Mouse (Mus musculus) 3T3-L1 (cell line): ENCODE measurements around the gene Btbd16.

ENCODE experiments used
- DNase-seq: peaks from one replicate; pipeline ENCODE4 v3.0.0-alpha.2; 2015; ENCODE audit warnings: low read depth, low spot score

Gene Btbd16

DNA sequence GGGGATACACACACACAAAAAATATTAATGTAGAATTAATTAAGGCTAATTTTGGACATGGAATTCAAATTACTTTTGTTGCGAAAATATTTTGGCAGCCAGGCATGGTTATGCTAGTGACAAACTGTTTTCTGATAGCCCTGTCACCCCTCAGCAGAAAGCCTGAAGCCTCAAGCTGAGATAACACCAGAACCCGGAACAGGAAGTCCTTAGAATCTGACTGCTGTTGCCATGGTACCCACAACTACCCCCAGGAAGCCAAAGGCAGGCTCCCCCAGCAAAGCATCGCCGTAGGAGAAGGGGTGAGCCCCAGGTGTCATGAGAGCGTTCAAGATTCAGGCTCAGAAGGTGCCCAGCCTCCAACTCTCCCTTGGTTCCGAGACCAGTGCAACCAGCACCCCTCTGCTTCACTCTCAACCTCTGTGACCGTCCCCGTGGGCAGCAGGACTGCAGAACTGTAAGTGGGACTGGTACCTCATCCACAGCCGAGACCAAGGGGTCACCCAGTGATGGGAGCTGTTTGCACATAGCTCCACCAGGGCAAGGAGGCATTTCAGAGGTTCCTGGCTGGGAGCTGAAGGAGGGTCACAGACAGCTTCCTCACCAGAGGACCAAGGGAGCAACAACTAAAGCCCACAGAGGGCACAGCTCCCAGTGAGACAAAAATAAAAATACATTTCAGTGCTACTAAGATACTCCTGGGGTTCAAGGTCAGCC is at the start of gene Btbd16:
Gene Btbd16, plus strand, starts transcription at position 156 of the 717 bp plus-strand sequence.
- no peak for DNase-seq

DNA sequence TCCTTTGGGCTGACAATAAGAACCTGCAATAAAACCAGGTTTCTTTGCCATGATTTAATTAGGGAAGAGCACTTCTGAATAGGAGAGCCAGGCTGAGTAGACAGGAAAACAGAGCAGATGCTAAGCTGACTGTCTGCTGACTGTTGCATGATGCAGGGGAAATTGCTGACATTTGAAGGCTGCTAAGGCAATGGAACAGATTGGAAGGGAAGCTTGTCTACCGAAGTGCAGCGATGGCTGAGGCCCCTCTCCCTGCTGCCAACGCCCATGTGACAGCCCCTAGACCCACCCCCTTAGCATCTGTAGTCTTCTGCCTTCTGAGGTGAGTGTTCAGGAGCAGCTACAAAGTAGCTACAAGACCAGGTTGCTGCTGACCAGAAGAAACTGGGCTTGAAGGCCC is 47.7 kb upstream of the Btbd16 start:
- DNase-seq, result no peak

DNA sequence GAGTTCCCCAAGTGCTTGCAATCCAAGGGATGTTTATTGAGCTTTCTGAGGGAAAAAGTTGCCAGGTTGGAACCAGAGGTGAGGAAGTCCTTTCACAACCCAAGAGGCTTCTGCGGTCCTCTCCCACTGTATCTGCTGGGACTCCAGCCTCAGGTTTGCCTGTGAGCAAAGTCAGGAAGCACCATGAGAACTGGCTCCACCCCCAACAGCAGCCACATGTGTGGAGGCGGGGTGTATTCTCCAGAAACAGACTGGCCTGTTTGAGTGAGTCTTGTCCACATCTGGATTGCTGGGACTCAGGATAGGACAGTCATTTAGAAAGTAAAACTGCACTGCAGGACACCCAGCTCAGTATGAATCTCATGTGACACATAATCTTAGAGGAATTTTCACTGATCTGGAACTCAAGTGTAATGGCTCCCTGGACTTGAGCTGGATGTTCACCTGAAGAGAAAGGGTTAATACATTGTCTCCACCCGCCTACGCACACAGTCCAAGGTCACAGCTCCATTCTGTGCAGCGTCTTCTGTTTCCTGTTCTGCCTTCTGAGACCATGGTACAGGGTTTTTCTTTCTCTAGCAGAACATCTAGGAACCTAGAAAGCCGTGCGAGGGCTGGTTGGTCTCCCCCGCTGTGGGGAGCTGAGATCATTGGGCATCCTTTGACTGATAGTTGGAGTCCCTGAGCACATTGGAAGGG is 47.0 kb upstream of the Btbd16 start:
- no peak for DNase-seq

DNA sequence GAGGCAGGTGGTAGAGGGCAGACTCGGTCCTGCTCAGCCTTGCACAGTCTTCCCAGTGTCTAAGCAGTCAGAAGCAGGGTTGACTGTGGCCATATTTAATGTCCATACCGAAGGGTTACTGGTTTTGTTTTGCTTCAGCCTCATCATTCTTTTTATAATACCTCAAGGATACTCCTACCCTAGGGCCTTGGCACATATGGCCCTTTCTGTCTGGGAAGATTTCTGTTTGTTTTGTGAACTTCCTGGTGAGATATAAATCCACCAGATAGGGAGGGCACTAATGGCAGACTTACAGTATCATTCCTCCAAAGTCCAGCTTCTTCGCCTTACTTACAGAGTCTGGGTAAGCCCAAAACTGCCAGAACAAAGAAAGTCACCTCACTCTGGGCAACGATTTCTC is 46.3 kb upstream of the Btbd16 start:
- no peak for DNase-seq

DNA sequence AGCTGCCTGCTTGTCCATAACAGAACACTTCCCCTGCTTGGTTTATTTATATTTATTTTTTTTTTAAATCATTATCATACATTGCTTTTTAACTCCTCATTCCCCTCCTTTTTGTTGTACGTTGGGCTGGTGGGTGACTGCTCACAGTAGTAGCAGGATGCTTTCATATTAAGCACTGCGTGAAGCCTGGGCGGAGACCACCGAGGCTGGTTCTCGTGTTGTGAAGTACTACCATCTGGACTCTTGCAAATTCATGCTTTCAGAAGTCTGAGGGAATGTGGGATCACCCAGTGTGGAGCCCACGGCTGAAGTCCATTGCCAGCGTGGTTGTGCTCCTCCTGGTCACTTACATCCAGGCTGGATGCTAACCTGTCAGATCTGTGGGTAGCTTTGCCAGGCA is 42.1 kb upstream of the Btbd16 start:
- DNase-seq, result no peak

DNA sequence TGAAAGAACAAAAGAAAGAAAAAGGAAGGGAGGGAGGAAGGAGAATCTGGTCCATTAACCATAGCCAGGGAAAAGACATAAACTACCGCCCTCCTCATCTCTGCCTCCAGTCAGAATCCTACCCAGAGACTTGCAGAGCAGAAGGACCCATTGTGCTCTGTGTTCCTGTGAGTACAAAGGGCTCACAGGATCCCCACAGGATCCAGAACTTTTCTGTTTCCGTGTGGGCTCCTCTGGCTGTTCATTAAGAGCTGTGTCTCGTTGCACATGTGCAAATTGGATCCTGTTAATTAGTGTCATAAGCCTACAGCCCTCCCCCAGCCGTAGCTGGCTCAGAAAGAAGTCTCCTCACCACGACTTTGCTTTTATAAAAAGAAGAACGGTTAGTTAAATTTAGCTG is 41.0 kb upstream of the Btbd16 start:
- DNase-seq, result no peak

DNA sequence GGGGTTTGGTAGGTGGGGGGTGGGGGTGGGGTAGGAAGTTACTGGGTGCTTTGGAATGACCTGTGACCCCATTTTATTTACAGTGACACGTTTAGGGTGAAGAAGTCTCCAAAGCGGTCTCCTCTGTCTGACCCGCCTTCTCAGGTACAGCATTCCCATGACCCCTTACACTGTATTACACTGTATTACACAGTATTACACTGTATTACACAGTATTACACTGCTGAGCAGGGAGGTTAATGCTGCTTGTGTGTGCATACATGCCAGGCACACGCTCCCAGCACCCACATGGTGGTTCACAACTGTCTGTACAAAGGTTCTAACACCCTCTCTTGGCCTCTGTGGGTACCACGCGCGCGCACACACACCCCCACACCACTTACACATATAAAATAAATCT is 40.4 kb upstream of the Btbd16 start:
- no peak for DNase-seq

DNA sequence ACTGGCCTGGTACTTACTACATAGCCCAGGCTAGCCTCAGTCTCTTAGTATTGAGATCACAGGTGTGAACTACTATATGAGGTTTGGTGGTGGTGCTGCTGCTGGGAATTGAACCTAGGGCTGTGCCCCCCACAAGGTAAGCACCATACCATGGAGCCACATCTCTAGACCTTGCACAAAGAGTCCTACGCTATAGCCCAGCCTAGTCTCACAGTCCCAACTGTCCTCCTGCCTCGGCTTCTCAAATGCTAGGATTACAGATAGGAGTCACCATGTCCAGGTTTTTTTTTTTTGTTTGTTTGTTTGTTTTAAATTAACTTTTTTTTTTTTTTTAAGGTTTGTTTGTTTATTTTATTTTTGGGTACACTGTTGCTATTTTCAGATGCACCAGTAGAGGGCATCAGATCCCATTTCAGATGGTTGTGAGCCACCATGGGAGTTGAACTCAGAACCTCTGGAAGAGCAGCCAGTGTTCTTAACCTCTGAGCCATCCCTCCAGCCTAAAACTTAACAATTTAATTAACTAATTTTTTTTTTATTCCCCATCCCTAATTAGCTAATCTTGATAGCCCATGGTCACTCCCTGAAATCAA is 39.6 kb upstream of the Btbd16 start:
- DNase-seq, result peak; percentile 37

DNA sequence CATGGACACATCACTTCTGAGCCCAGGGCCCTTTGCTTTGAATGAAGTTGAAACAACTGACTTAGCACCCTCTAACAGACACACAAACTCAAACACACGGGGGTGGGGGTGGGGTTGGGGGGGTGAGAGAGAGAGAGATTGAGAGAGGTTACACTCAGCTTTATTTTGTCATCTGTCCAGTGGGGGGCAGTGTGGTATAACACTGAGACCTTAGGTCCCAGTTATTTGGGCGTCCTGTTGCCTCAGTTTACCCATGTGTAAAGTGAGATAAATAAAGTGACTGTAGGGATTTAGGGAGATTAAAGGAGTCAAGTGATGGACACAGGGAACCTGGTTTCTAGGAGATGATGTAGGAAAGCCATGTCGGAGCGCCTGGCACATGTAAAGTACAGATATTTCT is 32.8 kb upstream of the Btbd16 start:
- no peak for DNase-seq

DNA sequence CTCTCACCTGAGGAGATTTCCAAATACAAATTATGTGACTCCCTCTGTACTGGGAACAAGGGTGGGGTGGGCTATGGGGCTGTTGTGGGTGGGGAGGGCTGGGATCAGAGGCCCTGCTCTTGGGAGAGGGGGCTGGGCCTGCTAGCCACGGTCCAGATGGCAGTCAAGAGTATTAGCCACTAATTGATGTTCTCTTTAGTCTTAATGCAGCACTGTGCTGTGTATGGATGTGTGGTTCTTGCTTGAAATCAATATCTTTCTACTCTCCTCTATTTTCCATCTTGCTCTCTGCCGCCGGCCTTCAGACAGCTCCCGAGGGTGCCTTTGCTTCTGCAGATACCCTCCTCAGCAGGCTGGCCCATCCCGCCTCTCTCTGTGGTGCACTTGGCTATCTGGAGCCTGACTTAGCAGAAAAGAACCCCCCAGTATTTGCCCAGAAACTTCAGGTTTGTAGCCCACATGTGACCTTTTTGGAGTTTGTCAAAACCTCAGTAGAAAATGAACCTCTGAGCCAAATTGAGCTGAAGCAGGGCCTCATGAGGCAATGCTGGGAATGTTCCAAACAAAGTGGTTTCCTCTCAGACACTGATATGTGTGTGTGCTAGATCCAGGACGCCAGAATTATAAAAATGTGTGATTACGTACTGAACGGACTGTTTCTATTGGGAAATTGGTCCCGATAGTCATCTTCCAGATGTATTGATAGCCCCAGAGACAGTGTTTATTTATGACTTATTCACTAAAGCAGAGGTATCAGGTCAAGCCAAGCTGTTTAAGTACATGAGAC is 30.4 kb upstream of the Btbd16 start:
- DNase-seq, result no peak

DNA sequence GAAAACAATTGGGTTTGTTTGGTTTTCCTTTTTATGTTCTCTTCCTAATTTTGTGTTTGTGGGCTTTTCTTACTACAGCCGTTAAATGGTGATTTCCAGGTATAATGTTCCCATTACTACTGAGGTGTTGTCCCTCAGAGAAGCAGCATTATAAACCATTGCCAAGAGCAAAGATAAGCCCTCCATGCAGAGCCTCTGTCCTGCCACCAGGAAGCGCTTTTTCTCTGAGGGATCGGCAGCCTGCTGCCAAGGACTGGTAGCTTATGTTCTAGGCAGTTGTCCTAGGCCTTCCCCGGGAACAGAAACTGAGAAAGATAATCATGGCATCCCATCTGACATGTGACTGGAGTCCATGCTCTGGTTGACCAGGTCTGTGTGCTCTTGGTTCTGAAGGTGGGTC is 24.7 kb upstream of the Btbd16 start:
- no peak for DNase-seq

DNA sequence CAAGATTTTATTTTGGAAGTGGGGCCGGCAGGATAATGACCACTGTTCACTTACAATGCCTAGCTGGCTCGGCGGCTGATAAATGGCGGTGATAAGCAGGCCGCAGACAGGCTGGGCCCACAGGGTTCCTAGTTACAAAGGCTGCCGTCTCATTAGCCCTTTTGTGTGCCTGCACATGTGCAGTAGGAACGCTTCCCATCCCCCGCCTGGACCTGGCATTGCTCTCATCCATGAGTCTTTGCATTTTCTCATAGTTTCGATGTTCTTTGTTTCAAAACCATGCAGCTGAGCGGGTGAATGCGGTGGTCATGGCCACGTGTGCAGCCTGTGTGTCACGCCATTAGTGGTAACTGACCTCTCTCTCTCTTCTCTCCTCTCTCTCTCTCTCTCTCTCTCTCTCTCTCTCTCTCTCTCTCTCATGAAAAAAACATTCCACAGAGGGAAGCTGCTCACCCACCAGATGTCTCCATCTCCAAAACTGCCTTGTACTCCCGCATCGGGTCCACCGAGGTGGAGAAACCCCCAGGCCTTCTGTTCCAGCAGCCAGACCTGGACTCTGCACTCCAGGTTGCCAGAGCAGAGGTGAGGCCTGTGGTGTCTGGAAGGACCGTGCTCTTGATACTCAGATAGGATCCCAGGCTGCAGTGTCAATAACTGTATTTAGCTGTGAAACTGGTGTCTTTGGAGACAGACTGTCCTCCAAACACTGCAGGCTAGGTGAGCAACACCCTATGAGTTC is 22.9 kb upstream of the Btbd16 start:
- DNase-seq, result no peak

DNA sequence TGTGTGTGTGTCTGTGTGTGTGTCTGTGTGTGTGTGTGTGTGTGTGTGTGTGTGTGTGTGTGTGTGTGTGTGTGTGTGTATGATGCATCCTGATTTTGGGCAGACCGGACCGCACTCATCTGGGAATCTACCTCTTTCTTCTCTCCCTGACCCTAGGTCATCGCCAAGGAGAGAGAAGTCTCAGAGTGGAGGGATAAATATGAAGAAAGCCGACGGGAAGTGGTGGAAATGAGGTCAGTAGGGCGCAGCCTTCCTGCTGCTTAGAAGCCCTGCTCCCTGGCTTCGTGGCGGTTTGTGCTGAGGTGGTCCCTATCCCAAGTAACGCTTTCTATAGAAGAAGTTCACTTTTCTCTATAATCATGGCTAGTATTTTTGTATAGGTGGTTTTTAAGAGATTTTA is 22.2 kb upstream of the Btbd16 start:
- no peak for DNase-seq

DNA sequence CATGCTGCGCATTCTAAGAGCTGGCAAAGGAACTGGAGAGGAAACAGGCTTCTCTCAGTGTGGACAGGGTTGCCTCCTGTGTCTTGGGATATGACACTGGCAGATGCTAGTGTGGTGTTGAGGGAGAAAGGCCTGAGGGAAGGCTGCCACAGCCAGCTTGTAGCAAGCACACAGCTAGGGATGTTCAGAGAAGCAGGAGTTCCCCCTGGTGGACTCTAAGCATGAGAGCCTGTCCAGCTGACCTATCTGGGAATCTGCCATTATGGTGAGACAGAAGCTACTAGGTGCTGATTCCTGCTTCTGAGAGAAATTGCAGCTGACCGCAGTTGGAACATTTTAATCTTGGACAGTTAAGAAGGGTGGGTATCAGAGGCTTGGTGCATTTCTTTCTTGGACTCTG is 19.1 kb upstream of the Btbd16 start:
- DNase-seq, result peak; percentile 76

DNA sequence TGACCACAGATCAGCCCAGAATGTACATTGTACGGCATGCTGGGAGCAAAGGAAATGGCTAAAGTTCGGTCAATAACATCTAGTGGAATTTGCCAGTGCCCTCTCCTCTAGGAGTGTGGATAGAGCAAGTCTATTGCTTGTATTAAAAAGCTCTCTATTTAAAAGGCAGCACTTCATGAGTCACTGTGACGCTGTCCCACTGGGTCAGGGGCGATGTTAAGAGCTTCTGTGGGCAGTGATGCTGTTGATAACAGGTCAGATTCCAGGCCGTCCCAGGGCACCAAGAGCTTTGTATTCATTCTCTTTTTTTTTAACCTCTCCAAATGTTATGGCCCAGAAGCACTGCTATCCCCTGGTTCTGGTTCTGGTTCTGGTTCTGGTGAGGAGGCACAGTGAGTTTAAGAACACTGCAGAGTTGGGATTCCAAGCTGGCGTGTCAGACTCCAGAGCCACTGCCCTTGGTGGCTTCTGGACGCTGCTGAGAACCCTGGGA is 17.5 kb upstream of the Btbd16 start:
- peak; percentile 63 for DNase-seq

DNA sequence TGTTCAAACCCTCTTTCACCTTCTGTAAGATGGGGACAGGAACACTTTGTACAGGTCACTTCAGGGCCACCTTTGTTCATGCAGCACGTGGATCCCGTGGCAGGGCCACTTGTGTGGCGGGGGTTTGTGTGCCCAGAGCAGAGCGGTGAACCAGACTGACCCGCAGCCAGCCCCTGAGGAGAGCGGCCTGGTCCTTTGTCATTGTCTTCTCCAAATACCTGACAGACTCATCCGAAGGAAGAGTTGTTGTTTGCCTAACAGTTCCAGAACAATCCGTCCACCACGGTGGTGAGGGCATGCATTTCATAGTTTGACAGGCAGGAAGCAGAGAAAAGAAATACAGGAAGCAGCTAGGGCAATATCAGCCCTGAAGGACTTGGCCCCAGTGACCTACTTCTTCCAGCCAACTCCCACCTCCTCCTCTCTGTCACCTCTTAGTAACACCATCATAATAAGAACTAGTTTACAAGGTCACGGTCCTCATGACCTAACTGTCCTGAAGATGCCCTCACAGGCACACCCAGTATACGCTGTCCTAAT is 16.5 kb upstream of the Btbd16 start:
- DNase-seq, result no peak

DNA sequence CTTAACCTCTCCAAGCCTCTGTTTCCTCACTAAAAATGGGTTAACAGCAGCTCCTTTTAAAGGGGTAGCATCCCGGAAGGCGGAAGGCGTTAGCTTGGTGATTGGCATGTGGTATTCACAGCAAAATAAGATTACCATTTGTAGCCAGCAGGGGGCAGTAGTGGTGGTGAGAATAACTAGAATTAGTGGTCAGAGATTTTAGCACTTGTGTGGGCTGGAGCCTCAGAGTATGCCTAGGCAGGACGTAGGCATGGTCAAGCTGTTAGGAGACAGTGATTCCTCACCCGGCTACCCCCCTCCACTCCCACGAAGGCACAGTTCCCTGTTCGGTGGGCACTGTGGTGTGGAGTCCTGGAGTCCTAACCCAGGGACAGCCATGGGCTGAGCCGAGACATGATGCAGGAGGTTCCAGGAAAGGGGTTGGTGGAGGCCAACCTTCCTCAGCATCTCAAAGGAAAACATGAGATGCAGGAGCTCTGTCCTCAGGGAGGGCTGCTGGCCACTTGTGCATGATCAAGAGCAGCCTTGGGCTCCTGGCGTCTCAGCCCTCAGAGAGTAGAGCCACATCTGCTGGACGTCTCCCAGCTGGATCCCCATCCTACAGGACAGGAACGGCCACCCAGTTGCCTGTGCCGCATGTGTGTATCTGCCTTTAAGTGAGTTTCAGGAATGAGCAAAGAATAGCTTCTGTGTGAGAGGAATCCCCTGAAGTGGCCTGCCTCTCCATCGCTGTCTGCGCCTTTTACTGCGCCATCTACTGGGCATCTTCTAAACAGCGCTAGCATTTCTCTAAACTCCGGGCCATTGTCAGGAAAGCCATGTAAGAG is 11.6 kb upstream of the Btbd16 start:
- peak; percentile 76 for DNase-seq

DNA sequence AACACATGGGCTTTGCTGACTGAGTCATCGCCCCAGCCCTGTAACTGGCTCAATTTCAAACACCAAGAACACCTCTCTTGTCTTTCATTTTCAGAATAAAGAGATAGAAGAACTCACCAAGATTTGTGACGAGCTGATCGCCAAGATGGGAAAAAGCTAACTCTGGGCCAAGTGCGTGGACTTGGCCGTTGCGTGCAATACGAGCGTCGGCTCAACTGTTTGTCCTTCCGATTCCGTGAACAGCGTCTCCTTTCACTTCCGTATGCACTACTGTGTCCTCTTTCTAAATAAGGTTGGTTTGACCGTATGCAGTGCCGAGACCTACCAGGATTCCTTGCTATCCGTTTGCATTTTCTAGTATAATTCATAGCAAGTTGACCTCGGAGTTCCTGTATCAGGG is 9.7 kb upstream of the Btbd16 start:
- no peak for DNase-seq

DNA sequence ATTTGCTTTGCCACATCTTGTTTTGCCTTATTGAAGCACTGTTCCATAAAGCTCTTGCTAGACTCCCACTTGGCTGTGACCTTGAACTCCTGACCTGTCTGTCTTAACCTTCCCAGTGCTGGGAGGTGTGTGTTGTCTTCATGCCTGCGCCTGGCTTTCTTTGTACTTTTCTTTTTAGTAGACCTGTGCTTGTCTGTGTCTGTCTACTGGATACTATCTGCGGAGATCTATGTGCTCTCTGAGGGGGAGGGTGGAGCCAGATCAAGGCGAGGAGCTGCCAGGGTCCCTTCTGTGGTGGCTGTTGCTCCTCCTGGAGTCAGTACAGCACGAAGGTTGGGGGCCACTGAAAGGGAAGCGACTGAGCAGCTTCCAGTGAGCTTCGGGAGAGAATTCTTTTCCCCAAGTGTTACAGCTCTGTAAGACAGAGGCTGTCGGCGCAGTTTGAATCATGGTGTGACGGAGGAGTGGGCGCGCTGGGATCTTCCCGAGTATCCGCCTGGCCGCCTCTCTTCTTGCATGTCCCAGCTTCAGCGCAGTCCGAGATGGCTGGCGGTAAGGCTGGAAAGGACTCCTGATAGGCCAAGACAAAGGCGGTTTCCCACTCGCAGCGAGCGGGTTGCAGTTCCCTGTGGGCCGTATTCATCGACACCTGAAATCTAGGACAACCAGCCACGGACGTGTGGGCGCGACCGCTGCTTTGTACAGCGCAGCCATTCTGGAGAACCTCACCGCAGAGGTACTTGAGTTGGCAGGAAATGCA is 7.3 kb upstream of the Btbd16 start:
- no peak for DNase-seq

DNA sequence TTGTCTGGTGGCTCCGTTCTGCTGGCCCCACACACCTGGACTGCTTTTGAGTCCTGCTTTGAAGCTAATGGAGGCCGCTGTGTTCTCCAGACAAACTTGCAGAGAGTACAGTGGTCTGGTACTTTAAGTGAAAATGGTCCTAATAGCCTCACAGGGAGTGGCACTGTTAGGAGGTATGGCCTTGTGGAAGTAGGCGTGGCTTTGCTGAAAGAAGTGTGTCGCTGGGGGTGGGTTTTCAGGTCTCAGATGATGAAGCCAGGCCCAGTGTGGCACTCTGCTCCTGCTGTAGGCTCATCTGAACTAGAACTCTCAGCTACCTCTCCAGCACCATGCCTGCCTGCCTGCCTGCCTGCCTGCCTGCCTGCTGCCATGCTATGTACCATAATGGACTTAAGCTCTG is 5.7 kb upstream of the Btbd16 start:
- DNase-seq, result no peak
